Mouse (Mus musculus) heart, adult 18-20 months (tissue): ENCODE data around the gene Clcn1. TPM values are rescaled to one million over a fixed set of nuclear protein-coding genes. Genes with fewer than 3 reads are reported as not detected.

Source experiments
- DNase-seq, 2 experiments: peaks; one replicate each; pipeline ENCODE4 v3.0.0; 2021 to 2022; ENCODE audit warnings: mixed read lengths in 1 of 2
- total RNA-seq, 2 experiments: library from RNA; stranded (reverse); gene quantifications; 2 replicates each; pipeline ENCODE4 v1.2.3; 2021

Clcn1 gene
- total RNA-seq, 2 experiments from 2014 or later = 3.7 to 4.7 TPM

DNA sequence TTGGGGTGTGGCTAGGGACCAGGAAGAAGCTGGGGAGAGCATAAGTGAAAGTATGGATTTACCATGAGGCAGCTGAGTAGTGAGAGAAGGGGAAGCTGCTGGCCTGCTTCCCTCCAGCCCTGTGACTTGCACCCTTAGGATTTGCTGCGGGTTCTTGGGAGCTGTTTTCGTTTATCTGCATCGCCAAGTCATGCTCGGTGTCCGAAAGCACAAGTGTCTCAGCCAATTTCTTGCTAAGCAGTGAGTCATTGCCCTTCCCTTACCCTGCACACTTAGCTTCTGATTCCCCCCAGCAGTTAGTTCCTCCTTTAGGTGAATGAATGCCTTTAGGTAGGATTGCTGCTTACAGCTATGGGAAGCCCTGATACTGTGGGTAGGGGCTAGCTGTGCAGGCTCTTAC is 12.9 kb downstream of the Clcn1 start:
- no peak for DNase-seq

DNA sequence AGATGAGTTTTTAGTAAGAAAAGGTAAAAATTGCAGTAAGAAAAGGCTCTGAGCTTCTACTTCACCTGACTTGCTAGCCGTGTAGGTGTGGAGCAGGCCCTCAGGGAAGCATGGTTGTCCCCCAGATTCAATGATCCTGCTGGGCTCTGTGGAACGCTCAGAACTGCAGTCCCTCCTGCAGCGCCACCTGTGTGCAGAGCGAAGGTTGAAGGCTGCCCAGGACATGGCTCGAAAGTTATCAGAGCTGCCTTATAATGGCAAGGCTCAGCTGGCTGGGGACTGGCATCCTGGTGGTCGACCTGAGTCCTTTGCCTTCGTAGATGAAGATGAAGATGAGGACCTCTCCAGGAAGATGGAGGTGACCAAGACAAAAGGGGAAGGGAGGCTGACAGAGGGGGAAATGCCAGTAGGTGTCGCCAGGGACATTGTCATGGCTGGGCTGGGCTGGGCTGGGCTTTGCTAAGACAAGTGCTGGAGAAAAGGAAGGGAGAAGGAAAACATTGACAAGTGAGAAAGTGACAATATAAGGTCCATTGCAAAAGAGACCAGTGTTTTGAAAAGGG is 23.4 kb downstream of the Clcn1 start:
- DNase-seq = no peak

DNA sequence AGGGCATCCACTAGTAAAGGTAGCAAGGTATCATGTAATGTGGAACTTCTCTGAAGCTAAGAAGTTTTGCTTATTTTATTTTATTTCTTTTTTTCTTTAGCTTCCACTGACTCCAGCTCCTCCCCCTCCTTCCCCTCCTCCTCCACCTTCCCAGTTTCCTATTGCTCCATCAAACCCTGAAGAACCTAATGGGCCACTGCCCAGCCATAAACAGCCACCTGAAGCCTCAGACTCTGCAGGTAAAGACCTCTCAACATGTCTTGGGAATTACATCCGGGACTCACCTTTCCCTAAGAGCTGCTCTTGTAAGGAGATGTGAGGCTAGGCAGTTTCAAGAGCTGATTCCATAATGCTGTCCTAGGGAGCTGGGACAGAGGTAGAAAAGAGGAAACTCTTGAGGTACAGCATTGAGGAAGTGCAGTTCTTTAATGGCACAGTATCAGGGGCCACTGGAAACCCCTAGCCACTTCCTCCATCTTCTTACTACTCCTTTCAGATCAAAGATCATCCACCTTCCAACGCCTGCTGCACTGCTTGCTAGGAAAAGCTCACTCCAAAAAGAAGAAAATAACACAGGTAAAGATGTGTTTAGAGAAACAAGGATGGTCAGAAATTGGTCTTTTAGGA is 24.1 kb downstream of the Clcn1 start:
- no peak for DNase-seq

GRCm38 (mm10) chr6:42318293-42318692 is 31.8 kb downstream of the Clcn1 start:
- no peak for DNase-seq

- DNase-seq = no peak
Measured at GRCm38 (mm10) chr6:42323371-42324066, 37.0 kb downstream of the Clcn1 start.

GRCm38 (mm10) chr6:42324067-42324481 is 37.6 kb downstream of the Clcn1 start:
- DNase-seq = peak in 1 of 2 experiments; percentile 41

DNA sequence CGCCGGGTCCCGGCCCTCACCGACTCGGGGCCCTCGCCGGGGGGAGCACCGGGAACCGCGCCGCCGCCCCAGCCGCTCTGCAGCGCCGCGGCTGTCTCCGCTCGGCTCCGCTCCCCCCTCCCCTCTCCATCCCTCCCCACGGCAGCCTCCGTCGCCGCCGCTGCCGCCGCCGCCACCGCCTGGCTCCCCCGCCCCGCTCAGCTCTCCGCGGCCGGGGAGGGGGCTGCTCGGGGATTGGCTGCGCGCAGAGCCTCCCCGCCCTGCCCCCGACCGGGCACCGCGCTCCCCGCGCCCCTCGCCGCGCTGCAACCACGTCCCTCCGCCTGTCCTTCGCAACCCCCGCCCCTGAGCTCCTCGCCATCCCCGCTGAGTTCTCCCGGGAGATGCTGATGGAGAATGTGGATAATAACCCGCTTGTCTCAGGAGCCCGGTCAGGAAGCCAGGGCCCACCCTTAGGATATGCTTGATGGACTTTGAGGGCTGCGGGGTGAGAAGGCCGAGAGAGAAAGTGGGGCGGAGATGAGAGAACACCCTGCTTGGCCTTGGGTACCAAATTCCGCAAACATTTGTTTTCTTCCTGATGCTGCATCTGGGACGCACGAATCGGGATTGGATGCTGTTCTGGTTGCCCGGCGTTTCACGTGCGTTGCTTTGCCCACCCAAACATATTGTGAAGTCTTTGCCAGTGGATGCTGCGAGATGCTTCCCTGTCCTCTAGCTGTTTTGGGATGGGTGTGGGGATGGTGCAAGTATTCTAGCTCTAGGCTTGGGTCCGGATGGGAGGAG is 38.2 kb downstream of the Clcn1 start, which contains the start of gene Fam131b:
Gene Fam131b, minus strand, starts transcription at position 162 of the 786 bp plus-strand sequence.
- DNase-seq = peak in 1 of 2 experiments; percentile 36

DNA sequence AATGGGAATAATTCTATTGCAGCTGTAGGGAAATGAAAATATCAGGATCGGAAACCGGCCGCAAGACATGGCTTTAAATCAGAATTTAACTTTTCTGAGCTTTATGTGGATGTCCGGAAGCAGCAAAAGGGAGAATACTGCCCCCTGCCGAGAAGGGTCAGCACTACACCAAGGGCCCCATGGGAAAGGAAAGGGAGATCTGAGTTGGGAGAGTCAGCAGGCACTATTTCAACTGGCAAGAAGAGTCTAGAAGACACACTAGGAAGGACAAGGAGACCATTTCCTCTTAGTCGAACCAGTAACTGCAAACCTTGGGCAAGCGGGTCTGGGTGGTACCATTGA is 38.8 kb downstream of the Clcn1 start:
- DNase-seq = peak; percentile 78 to 94

- DNase-seq = no peak
Measured at GRCm38 (mm10) chr6:42326509-42326908, 40.0 kb downstream of the Clcn1 start.

GRCm38 (mm10) chr6:42328757-42329156 is 42.3 kb downstream of the Clcn1 start:
- DNase-seq = no peak

DNA sequence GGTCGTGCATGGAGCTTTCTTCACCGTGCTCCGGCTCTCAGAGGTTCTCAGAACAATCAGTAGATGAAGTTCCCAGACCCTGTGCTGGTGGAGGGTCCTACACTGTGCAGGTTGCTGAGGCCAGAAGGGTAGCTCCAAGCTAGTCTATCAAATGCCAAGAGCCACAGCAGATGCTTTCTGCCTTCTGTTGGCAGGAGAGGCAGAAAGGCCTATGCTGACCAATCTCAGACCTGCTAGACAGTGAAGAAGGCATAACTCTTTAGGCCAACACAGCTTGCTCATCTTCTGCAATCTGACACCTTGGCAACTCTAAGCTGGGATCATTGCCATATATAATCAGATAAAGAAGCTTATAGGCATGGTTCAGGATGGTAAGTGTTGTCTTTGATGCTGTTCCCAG is 43.7 kb downstream of the Clcn1 start:
- DNase-seq = no peak

GRCm38 (mm10) chr6:42330946-42331345 is 44.5 kb downstream of the Clcn1 start:
- no peak for DNase-seq

- DNase-seq = no peak
Measured at GRCm38 (mm10) chr6:42339189-42339588, 52.7 kb downstream of the Clcn1 start.

DNA sequence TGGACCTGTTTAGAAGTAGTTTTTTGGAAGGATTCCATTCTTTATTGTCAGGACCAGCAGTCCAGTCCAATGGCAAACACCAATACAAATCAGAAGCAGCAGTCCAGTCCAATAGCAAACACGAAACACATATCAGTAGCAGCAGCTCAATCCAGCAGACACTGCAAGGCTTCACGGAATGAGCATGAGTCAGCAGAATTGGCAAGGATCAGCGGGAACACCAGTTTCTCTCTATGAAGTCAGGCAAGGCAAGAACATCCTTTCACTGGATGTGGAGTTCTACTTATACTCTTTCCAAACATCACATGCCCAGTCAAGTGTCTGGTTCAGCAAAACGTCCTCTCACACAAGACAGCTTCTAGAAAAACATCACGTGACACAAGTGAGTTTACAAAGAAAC is 53.5 kb downstream of the Clcn1 start:
- DNase-seq = peak; percentile 59 to 68

GRCm38 (mm10) chr6:42342171-42342570 is 55.7 kb downstream of the Clcn1 start:
- DNase-seq = no peak

- DNase-seq = no peak
Measured at GRCm38 (mm10) chr6:42343361-42344120, 57.1 kb downstream of the Clcn1 start.

DNA sequence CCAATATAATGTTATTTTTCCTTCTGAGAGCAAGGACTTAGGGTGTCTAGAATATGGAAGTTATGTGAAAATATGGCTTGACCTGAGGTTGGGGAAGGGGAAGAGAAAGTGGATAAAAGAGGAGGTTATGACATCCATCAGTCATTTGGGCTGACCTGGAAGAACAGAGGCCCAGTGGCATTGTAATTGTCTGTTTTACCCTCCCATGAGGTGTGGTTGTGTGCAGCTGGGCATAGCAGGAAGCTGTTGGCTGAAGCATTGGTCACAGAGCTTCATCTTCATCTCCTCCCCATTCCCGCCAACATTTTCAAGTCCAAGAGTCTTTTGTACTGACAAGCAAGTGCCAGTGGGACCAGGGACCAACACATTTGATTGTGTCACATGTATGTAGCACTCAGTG is 57.8 kb downstream of the Clcn1 start:
- DNase-seq = no peak

DNA sequence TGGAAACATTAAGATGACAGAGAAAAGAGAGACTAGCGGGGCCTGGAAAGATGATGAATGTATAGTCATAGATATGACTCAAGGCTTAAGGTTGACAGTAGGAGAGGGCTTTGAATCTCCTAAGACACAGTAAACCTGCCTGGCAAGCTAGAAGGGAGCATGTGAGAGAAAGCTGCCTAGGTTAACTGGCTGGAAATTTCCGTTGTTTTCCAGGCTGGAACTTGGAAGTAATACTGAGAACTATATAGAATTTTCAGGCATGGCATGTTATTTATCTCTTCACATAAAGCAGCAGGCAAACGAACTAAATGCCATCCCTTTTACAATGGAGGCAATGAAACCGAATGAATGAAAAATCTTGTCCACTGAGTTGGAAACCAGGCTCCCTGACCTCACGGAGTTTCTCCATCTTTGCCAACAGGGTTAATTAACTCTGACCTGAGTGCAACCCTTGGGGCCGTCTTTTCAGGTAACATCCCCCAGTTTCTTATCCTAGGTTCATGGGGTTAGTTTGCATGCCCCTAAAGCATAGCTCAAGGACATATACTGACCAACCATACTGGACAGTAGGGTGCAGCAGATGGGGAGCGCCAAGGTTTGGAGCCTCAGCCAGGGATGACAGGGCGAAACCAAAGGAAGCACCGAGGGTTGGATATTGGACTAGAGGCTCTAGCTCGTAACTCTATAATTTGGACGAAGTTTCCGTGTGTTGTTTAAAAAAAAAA is 62.0 kb downstream of the Clcn1 start:
- DNase-seq = no peak

GRCm38 (mm10) chr6:42349006-42349425 is 62.5 kb downstream of the Clcn1 start:
- DNase-seq = peak; percentile 88 to 91

- DNase-seq = peak; percentile 94 to 98
Measured at GRCm38 (mm10) chr6:42349426-42350020, 63.0 kb downstream of the Clcn1 start, which contains the start of gene Zyx. Gene Zyx, plus strand, starts transcription at chr6:42349630.
